Mouse (Mus musculus): ENCODE measurements around the gene Sec11a.

DNA sequence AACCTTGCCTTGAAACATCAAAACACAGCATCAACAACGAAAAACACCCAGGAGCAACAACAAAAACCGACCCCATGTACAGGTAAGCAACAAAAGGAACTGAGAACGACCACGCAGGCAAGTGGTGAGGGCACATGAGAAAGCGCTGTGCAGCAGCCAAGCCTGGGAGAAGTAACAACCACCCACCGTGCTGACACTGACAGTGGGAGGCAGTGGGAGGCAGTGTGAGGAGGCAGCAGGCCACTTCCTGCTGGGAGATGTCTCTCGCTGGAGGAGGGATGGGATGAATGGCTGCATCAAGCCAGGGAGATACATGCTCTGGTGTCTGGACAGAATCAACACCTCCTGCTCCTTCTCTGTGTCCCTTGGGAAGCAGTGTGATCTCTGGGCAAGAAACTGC is 50.4 kb downstream of the Sec11a start:
- TF ChIP-seq EP300 (IDR thresholded peaks at IDR 0.05; ENCODE audit: insufficient read depth, low read depth, low read length), result no peak
- no peak for TF ChIP-seq CTCF (IDR thresholded peaks at IDR 0.05)

Measured in heart, adult 2 months (tissue).